Mouse (Mus musculus) megakaryocyte-erythroid progenitor cell, adult 5-6 weeks (primary cell): Measurements from ENCODE around the gene Cygb. TPM values are rescaled to one million over a fixed set of nuclear protein-coding genes. Genes with fewer than 3 reads are reported as not detected.

Experiments used
- ATAC-seq: replicated peaks from 2 replicates; pipeline ENCODE4 v1.8.0; 2016; ENCODE audit warnings: mild to moderate bottlenecking, inconsistent platforms; ENCODE audit not compliant: severe bottlenecking, poor library complexity, low FRiP score, low TSS enrichment
- total RNA-seq, 2 experiments: library from RNA; stranded (forward) in 1 of 2; stranded (reverse) in 1 of 2; fragments of 200-1000, 215-1000 nt in 1 of 2; fragments of >200 nt in 1 of 2; fragmentation: Nextera tagmentation in 1 of 2; gene quantifications; 2 replicates each; pipeline ENCODE4 v1.2.3; 2014 to 2017

The Cygb gene
- total RNA-seq (2014; fragmentation: Nextera tagmentation) (not detected in 2 replicates), total RNA-seq (2017) (not detected in 2 replicates)

DNA sequence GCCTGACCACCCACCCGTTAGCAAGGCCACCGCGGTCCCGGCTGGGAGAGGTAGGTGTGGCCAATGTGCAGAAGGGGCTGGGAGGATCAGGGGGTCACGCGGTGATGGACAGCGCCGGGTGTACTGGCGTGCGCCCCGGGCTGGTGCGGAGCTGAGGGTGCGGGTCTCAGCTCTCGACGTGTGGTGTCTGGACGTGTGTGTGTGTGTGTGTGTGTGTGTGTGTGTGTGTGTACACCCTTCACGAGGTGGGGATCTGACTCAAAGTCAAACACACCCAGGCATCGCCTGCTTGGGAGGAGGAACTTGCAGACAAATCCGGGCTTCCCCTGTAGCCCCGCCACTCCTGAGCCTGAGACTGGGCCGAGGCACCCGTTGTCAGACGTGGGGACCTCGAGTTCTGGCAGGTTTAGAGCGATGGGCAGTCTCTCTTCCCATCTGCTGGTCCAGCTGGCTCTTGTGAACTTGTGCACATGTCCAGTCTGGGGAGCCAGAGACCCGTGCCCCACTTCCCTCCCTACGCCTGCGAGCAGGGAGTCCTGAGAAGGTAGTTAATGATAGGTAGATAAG is at the start of gene Cygb:
Cygb (minus strand) TSS at position 59 of the 567 bp plus-strand sequence.
- no peak for ATAC-seq

DNA sequence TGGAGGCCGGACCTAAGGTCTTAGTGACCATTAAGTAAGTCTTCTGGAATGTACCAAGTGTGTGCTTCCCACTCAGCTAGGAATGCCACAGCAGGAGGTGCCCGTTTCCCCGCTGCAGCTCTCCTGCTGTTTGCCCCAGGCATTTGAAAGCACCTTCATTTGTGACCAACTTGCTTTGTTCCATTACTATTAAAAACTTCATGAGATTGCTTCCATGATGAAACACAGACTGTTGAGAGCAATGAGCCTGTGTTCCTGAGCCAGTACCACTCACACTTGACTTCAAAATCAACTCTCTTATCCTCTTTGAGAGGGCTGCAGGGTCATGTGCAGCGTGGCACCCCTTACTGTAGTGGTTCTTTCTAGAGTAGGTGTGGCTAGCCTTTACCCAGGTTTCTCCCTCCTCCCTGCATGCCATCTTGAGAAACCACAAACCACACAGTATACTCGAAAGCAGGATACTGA is 47.3 kb upstream of the Cygb start:
- ATAC-seq, result no peak

DNA sequence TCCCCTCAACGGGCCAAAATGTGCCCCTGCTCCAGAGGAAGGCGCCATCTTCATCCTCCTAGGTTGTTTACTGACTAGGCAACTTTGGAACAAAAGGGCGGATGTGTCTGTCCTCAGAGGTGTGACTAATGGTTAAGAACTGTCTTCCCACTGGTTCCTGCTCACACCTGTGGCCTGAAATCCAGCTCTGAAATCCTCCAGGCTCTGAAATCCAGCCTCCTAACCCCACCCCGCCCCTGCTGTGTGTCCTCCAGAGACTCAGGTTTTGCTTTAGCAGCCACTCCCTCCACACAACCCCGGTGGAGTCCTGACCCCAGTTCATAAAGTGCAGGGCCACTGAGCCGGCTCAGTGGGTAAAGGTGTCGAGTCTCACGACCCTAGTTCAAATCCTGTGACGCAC is 43.4 kb upstream of the Cygb start:
- no peak for ATAC-seq

DNA sequence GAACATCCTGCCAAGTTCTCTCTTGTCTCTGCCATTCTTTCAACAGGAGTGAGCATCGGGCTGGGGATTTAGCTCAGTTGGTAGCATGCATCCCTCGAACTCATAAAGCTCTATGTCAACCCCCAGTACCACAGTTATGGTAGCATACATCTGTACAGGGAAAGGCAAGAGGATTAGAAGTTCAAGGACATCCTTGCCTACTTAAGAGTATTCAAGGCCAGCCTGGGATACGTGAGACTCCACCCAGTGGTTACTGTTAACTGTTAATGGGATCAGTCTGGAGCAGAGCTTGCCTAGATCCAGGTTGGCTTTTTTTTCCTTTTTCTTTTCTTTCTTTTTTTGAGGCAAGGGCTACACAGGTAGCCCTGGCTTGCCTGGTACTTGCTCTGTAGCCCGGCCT is 42.3 kb upstream of the Cygb start:
- no peak for ATAC-seq

DNA sequence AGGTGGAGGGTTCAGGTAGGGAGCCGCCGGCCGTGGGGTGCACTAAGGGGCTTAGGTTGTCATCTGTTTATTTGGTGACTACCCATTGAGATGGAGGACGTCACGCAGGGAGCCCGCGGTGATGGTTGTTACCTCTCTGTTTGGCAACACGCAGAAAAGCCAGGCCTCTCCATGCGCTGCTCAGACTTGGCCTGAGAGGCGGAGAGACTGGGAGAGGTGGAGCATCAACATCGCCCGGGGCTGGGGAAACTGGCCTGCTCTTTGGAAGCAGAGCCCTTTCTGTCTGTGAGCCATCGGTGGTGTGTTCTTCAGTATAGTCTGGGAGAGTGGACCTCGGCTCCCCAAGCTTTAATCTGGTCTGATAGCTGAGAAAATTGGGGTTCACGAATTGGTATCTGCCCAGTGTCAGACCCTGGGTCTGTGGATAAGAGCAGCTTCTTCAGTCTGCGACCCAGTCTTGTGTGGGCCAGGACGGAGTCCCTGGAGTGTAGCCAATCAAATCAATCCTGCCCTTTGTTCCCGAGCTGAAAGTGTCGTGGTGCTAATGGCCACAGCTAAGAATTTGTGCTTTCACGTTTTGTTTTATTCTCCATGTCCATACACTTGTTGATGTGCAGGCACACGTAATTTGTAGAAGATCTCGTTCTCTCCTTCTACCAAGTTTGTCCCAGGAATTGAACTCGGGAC is 41.2 kb upstream of the Cygb start:
- no peak for ATAC-seq

DNA sequence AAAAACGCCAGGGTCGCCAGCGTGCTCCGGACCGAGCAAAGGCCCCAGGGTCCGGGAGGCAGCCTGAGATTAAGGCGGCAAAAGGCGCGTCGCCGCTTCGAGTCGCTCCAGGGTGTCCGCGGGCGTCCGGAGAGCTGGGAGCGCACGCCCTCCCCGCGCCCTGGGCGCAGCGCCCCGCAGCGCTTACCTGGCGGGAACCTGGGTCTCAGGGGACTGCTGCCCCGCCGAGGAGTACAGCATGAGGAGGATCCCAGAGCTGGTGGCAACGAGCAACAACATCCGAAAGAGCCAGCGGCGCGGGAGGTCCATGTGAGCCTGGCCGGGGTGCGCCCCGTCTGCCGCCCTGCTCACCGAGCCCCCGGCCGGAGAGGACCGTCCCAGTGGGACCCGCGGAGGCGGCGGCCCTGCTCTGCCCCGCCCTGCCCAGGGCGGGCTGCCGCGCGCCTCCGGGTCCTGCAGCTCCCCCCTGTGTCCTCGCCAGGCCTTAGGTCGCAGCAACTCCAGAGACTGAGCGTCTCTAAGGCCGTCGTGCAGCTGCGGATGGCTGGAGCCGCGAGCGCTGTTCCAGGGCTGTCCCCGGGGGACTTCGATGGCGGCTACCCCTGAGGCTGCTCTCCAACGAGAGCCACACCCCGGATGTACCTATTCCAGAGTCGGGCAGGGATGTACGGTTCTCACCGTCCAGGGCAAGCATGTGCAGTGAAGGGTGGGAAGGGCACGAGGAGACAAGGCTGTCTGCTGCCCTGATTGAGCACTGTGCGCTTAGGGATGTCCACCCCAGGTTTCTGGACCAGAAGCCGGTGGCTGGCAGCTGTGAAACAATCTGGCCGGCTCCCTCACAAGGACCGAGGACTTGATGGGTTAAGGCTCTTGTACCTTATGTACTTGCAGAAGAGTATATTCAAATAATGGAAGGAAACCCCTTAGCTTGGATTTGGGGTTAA is 40.4 kb upstream of the Cygb start:
- no peak for ATAC-seq

DNA sequence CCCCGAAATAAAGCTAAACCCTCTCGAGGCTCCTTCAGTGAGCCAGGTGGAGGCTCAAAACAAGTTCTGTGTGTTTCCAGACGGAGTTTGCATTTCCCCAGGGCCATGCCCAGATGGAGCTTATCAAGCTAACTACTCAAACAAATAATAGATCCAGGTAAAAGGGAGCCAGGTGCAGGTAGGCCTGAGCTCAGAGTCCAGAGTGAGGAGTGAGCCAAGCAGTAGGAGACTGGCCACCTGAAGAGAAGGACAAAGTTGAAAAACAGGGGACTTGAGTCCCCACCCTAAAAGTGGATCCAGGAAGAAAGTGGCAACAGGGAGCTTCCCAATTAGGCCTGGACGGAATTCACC is 39.8 kb upstream of the Cygb start:
- no peak for ATAC-seq

DNA sequence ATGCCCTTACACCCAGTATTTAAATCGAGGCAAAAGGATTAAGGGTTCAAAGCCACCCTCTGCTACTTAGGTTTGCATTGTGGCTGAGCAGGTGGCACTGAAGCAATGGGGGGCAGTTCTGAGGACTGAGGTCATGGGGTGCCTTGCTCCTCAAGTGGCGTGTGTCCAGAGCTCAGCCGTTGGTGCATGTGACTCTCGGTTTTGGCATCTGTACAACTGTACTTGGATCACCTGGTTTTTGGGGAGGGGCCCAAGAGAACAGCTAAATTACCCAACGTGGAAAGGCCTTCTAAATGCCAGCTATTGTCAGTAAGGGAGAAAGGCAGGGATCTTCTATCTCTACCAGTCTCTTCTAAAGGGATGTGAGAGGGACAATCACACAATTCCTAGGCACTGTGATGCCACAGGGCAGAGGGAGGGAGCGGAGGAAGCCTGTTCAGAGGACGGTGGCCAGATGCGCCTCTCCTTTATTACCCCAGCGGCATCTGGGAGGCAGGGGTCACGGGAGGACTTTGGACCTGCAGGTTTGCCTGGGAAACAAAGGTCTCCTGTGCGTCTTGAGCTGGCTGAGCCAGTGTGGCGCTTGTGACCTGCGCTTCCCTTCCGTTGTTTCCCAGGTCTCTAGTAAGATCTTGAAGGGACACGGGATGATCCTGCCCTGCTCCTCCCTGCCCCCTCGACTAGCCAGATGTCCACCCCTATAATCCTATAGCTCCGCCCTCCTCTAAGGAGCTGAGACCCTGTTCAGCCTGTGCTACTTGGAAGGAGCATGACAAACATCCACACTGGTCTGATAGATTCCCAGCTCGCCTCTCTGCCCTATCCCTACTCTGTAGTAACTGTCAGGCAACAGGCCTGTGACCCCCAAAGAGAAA is 36.8 kb upstream of the Cygb start:
- ATAC-seq, result no peak

DNA sequence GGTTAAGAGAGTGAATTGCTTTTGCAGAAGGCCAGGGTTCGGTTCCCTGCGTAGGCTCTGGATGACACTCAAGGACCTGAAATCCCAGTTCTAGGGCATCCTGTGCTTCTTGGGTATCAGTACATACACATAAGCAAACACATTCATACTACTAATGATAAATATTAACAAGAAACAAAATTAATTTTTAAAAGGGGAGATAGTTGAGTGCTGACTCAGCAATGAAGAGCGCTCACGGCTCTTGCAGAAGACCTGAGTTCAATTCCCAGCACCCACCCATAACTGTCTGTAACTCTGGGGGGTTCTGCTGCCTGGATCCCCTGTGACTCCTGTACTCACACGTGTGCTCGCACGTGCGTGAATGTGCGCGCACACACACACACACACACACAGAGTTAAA is 35.5 kb upstream of the Cygb start:
- ATAC-seq, result no peak

DNA sequence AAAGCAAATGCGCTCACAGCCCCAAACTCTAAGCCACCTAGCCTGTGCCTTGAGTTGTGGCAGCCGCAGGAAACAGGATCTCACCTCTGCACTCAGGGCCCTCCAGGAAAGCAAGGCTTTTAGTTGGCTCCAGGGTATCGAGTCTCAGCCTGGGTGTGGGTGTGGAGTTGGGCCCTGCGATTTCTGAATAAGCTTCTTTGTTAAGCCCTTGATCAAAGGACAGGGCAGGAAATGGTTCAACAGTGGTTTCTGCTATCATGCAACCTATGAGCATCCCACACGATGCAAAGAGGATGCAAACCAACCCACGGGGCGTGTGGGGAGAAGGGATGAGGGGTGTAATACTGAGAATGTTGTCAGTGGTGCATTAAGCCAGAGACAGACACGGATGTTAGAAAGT is 33.8 kb upstream of the Cygb start:
- ATAC-seq, result no peak

DNA sequence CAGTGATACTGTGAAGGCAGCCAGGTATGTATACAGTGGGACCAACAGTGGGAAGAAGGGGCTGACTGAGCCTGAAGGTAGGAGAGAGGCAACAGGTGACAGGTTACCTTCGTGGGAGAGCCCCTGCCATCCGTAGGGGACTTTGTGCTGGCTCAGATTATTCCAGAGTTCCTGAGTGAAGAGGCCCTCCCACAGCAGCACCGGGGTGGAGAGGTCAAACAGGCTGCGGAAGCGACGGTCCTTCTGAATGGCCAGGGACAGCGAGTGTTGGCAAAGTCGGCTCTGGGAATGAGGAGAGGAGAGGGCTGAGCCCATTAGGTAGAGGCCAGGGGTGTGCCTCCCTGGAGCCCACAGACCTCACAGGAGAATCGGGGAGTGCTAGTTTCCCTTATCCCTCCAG is 31.6 kb upstream of the Cygb start:
- no peak for ATAC-seq

DNA sequence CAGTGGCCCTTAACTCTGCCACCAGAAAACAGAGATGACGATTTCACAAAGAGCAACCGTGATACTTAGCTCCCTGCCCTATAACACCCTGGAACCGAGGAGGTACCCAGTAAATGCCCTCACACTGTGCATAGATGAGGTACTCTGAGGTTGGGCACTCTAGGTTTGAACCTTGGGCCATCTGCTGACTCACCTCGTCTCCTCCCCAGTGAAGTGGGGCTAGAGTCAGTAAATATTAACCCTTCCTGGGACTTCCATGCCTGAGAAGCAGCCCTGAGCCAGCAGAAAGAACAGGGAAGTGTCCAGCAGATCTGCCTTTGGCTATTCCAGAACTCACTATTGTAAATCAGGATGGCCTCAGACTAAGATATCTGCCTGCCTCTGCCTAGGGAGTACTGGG is 29.7 kb upstream of the Cygb start:
- ATAC-seq, result no peak

DNA sequence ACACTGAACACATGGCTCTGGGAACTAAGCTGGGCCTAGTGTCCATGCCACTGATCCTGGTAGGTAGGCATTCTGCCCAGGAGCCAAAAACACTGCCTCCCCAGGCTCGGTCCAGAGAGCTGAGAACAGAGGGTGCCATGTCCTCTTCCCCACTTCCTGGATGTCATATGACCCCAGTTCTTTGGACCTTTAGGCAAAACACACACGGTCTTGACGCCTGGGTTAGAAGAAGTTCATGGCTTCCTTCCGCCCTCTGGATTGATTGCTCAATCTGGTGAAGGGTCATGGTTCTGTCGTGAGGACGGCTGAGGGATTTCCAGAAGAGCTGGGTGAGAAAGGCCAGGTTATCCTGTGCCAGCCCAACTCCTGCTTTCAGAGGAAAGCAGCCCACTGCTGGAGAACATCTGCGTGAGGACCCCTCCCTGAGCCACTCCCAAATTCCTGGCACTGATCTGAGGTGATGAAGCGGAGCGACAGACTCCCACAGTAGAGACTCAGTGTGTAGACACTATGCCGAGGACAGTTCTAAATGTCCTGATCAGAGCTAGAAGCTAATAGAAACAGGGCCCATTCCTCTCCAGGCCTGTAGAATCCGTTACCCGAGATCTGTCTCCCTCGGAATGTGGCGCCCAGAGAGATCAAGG is 28.5 kb upstream of the Cygb start:
- ATAC-seq, result no peak

DNA sequence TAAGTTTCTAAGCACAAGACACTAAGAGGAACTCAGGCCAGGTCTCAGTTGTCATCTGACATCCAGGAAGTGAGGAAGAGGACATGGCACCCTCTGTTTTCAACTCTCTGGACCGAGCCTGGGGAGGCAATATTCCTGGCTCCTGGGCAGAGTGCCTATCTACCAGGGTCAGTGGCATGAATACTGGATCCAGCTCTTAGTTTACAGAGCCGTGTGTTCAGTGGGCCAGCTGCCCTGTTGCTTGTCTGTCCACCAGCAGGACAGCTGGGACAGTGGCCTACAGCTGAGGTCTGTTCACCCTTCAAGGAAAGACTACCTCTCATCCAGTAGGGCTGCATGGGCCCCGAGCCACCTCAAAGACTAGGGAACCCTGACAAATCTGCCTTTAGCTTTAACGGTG is 27.0 kb upstream of the Cygb start:
- no peak for ATAC-seq

DNA sequence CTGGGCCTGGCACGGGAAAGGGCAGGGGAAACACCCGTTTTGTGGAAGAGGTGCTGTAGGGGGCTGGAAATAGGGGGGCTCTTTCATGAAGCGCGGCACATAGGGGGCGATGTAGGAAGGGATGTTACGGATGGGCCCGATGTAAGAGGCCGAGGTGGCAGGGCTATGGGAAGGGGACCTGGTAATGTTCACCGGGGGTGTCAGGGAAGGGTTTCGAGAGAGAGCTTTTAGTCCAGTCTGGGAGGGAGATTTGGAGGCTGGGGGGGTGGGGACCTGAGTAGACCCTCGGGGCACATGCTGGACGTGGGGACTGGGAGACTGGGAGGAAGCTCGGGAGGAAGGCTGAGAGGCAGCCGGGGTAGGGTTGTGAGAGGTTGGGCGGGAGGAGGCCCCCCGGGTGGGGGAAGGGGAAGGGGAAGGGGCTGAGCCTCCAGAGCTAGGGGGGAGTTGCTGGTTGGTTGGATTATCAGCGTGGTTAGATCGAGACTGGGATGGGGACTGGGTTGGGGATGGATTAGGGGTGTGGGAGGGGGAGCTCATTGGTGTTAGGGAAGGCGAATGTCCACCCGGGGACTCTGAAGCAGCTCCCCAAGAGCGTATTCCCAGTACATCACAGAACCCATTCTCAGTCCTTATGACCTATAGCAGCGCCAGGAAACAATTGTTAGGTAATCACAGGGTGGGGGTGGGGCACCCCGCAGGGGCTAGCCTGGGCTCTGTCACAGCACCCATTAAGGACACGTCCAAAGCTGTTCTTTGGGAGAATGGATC is 26.4 kb upstream of the Cygb start:
- no peak for ATAC-seq

DNA sequence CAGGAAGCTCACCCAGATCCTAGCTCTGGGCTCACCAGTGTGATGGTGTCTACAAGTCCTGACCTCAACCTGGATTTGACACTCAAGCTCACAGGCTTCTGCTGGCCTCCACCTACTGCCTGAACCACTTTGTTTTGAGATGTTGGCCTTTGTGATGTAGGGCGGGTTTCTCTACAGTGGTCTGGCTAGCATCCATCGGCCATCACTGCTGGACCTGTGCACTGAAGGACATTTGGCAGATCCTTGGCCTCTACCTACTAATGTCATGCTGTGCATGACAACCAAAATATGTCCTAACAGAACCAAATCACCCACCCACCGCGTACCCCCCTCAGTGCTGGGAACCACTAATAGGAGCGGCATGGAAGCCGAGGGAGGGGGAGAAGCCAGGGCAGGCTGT is 25.0 kb upstream of the Cygb start:
- no peak for ATAC-seq

DNA sequence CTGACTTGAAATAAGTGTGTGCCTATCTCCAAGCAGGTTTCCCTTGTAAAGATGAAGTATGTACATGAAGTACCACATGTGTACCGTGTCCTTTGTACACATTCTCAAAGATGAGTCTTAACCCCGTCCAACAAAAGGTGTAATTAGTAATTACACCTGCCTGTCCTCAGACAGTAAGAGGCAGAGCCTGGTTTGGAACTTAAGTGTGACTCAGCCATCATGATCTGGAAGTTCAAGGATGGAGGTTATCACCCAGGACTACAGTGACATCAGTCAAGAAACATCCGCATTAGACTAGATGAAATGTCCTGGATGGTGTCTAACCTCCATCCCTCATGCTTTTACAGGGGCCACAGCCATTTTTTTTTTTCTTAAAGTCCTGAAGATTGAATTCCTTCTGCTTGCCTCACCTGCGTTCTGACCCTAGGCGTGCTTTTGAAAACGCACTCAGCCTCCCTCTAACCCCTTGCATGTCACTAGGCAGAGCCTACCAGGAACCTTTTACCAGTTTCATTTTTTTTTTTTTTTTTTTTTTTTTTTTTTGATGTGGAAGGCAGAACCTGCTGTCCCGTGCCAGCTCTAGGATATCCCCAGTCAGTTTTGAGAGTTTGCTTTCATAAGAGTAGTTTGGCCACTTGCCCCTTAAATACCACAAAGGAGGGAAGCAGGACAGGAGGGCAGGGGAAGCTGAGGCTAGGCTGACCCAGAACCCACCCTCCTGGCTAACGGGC is 23.8 kb upstream of the Cygb start:
- no peak for ATAC-seq
